Mouse (Mus musculus): ENCODE results near the gene Slfn14.

DNA sequence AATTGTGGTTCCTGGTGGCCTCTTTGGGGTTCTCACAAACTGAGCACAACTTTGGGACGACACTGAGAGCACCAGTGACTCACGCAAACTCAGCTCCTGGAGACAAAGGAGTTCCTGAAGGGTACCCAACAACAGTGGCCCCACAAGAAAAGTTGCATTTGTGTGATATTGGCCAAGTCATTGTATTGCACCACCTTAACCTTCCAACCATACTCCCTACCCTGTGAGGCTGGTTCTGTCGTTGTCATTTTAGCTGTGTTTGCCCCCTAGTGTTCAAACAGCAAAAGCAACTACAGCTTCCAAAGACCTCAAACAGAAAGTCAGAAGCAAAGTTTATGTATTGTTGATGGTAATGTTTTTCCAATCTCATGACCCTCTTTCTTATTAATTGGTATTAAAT lies 23.4 kb downstream of the Slfn14 start:
- peak; percentile 58; the same call in 1 of the 2 replicates for TF ChIP-seq CTCF (IDR thresholded peaks at IDR 0.05; ENCODE audit: borderline replicate concordance, extremely low read depth, insufficient read depth, insufficient read length)
- no peak for TF ChIP-seq POLR2A (IDR thresholded peaks at IDR 0.05; ENCODE audit: borderline replicate concordance, extremely low read depth, insufficient read depth, insufficient read length, poor library complexity, severe bottlenecking)

Measured in brain, embryonic 14.5 days (tissue).